ENCODE assay signal across 12 mouse cellular contexts in genomic region chr7:115966181-115966580, GRCm38 (mm10).
A peak's percentile ranks its signal among the peaks of the same experiment; 100 is the strongest.
DNase-seq lines count a peak whose midpoint lies in the region; ATAC-seq lines count a peak whose summit lies in the region.
"Had no signal": no experiment of that assay in that cellular context is flagged by ENCODE, and none has a peak within 500 bp of the region (broad histone marks: within the 10 kb centered on the region; RNA-seq: fewer than 3 reads in every experiment).

No protein-coding gene starts in this region.

- H3K27ac ChIP-seq in embryonic facial prominence, embryonic 14.5 days (replicated peaks; ENCODE audit: low read depth, low read length) = no peak overlapping the region
- H3K27ac ChIP-seq in embryonic facial prominence, embryonic 10.5 days (replicated peaks) = no peak overlapping the region

- intact Hi-C loops in left cerebral cortex, postnatal 4 days (cut with DNase I) = no loop called here

- ATAC-seq in embryonic facial prominence, embryonic 14.5 days (ENCODE audit: low read depth) = no peak
- ATAC-seq: activated CD4-positive, CD25-positive, alpha-beta regulatory T cell, adult 4 months; inflammation-experienced regulatory T-cells, adult 6 months had no signal

- H3K4me3 ChIP-seq in embryonic facial prominence, embryonic 14.5 days (ENCODE audit: low read depth, low read length) = no peak overlapping the region
- no peak overlapping the region for H3K4me3 ChIP-seq in embryonic facial prominence, embryonic 10.5 days

- no peaks in the 10 kb centered on the region for H3K4me1 ChIP-seq in embryonic facial prominence, embryonic 14.5 days (ENCODE audit: control insufficient read depth, insufficient read depth, low read length)
- H3K4me1 ChIP-seq in embryonic facial prominence, embryonic 10.5 days = 0 out of 2 replicates have a peak, but pooled peaks cover under 1% of the 10 kb centered on the region

- no peak overlapping the region for H3K9ac ChIP-seq in embryonic facial prominence, embryonic 14.5 days (ENCODE audit: low read depth, low read length)

- H3K4me2 ChIP-seq in embryonic facial prominence, embryonic 14.5 days (ENCODE audit: low read depth, low read length) = no peak overlapping the region

- no peaks in the 10 kb centered on the region for H3K9me3 ChIP-seq in embryonic facial prominence, embryonic 14.5 days (ENCODE audit: control insufficient read depth, low read length)
- no peaks in the 10 kb centered on the region for H3K9me3 ChIP-seq in embryonic facial prominence, embryonic 10.5 days

- peak; percentile 12 for DNase-seq in embryonic facial prominence, embryonic 14.5 days (ENCODE audit: low spot score)
- DNase-seq in embryonic facial prominence, embryonic 10.5 days (ENCODE audit: low spot score) = no peak
- peak; percentile 14 to 33 for DNase-seq in cerebellum, postnatal 14 days
- DNase-seq in layer of hippocampus, adult 8-10 months (ENCODE audit: low spot score in 2 of 2) = peak; percentile 54 to 70
- peak; percentile 21 for DNase-seq in left cerebral cortex, postnatal 4 days
- DNase-seq in urinary bladder, adult 2 months (ENCODE audit: low spot score) = no peak
- DNase-seq in testis, postnatal 10 days (ENCODE audit: low spot score) = no peak
- DNase-seq in adrenal gland, adult 8-10 months = no peak
- DNase-seq: B cell, adult 2 months; gastrocnemius, postnatal 36 days had no signal

- no peaks in the 10 kb centered on the region for H3K36me3 ChIP-seq in embryonic facial prominence, embryonic 14.5 days (ENCODE audit: control insufficient read depth, insufficient read depth, low read length)
- no peaks in the 10 kb centered on the region for H3K36me3 ChIP-seq in embryonic facial prominence, embryonic 10.5 days (replicated peaks)

- no peaks in the 10 kb centered on the region for H3K27me3 ChIP-seq in embryonic facial prominence, embryonic 14.5 days (replicated peaks; ENCODE audit: control insufficient read depth, insufficient read depth, low read length)
- no peaks in the 10 kb centered on the region for H3K27me3 ChIP-seq in embryonic facial prominence, embryonic 10.5 days (replicated peaks; ENCODE audit: low read depth, poor library complexity, severe bottlenecking)

- WGBS in embryonic facial prominence, embryonic 14.5 days = 56% methylated on average over 4 of the region's 4 CpGs
- 72% methylated on average over 4 of the region's 4 CpGs for WGBS in embryonic facial prominence, embryonic 10.5 days

Comparison
In these comparisons a context has a peak if more than half of its experiments do, and no peak if none do; other contexts are left out.
1. DNase-seq: peak in embryonic facial prominence, embryonic 14.5 days (single experiment), cerebellum, postnatal 14 days (2 of 2), layer of hippocampus, adult 8-10 months (2 of 2) and left cerebral cortex, postnatal 4 days (single experiment); none in embryonic facial prominence, embryonic 10.5 days (single experiment), urinary bladder, adult 2 months (single experiment), testis, postnatal 10 days (single experiment) and adrenal gland, adult 8-10 months (single experiment).